Mouse (Mus musculus) layer of hippocampus, postnatal 25 days (tissue): Measurements from ENCODE around the gene Rassf5. TPM values are rescaled to one million over a fixed set of nuclear protein-coding genes. Genes with fewer than 3 reads are reported as not detected.
"Not testable (repeated sequence)": the region's sequence is repeated elsewhere in the genome, so short reads cannot be mapped to it uniquely, and the experiment has no call there.

Source experiments
- DNase-seq, 2 experiments: peaks; one replicate each; pipeline ENCODE4 v3.0.0; 2022; ENCODE audit warnings: mixed read lengths in 2 of 2, low spot score in 1 of 2; ENCODE audit errors: extremely low spot score in 1 of 2
- total RNA-seq, 2 experiments: library from RNA; stranded (reverse); gene quantifications; 2 replicates each; pipeline ENCODE4 v1.2.3; 2021

Rassf5 gene
- total RNA-seq, 2 experiments from 2014 or later: 18.8 to 21.4 TPM

GRCm38 (mm10) chr1:131259632-131260308 lies 14.7 kb upstream of the Rassf5 start:
- DNase-seq: no peak

- no peak for DNase-seq
These were observed 12.2 kb upstream of the Rassf5 start for GRCm38 (mm10) chr1:131257288-131257687.

- not testable (repeated sequence) for DNase-seq
These were observed 7.6 kb upstream of the Rassf5 start for GRCm38 (mm10) chr1:131252516-131253250.

- DNase-seq: peak in 1 of 2 experiments; percentile 38
These were observed 1.7 kb upstream of the Rassf5 start for GRCm38 (mm10) chr1:131246433-131247395.

- peak in 1 of 2 experiments; percentile 57 for DNase-seq
These were observed 868 bp upstream of the Rassf5 start for GRCm38 (mm10) chr1:131245926-131246325.

GRCm38 (mm10) chr1:131244536-131245088 lies 446 bp downstream of the Rassf5 start:
- no peak for DNase-seq

GRCm38 (mm10) chr1:131242956-131243355 lies 2.1 kb downstream of the Rassf5 start:
- DNase-seq: no peak

GRCm38 (mm10) chr1:131239576-131240193 lies 5.4 kb downstream of the Rassf5 start:
- no peak for DNase-seq

- DNase-seq: no peak
These were observed 6.1 kb downstream of the Rassf5 start for GRCm38 (mm10) chr1:131238931-131239381.

GRCm38 (mm10) chr1:131236077-131236476 lies 9.0 kb downstream of the Rassf5 start:
- no peak for DNase-seq

GRCm38 (mm10) chr1:131233527-131233926 lies 11.5 kb downstream of the Rassf5 start:
- DNase-seq: no peak

- DNase-seq: no peak
These were observed 16.4 kb downstream of the Rassf5 start for GRCm38 (mm10) chr1:131228659-131229058.

GRCm38 (mm10) chr1:131228225-131228624 lies 16.8 kb downstream of the Rassf5 start:
- DNase-seq: no peak

- DNase-seq: no peak
These were observed 20.1 kb downstream of the Rassf5 start for GRCm38 (mm10) chr1:131224848-131225471.

- DNase-seq: no peak
These were observed 21.7 kb downstream of the Rassf5 start for GRCm38 (mm10) chr1:131223345-131223744.

GRCm38 (mm10) chr1:131221822-131222590 lies 23.1 kb downstream of the Rassf5 start:
- no peak for DNase-seq

GRCm38 (mm10) chr1:131218933-131219332 lies 26.1 kb downstream of the Rassf5 start:
- DNase-seq: no peak

GRCm38 (mm10) chr1:131213361-131213760 lies 31.7 kb downstream of the Rassf5 start:
- DNase-seq: no peak

GRCm38 (mm10) chr1:131212956-131213355 lies 32.1 kb downstream of the Rassf5 start:
- no peak for DNase-seq
